Mouse (Mus musculus) left cerebral cortex, postnatal 36 days (tissue): ENCODE measurements around the gene Ntng1. TPM values are rescaled to one million over a fixed set of nuclear protein-coding genes. Genes with fewer than 3 reads are reported as not detected.

ENCODE experiments used
- DNase-seq, 2 experiments: peaks; one replicate each; pipeline ENCODE4 v3.0.0; 2021 to 2022; ENCODE audit warnings: low spot score in 2 of 2, mixed read lengths in 1 of 2
- intact Hi-C: fragments of 180-260 bp; cut with DNase I; formaldehyde crosslinking; loops from one replicate; pipeline ENCODE4 v1.15.1; 2025
- total RNA-seq, 2 experiments: library from RNA; stranded (reverse); gene quantifications; 2 replicates each; pipeline ENCODE4 v1.2.3; 2021

Gene Ntng1
- total RNA-seq, 2 experiments from 2014 or later, result 29.2 to 38.1 TPM

DNA sequence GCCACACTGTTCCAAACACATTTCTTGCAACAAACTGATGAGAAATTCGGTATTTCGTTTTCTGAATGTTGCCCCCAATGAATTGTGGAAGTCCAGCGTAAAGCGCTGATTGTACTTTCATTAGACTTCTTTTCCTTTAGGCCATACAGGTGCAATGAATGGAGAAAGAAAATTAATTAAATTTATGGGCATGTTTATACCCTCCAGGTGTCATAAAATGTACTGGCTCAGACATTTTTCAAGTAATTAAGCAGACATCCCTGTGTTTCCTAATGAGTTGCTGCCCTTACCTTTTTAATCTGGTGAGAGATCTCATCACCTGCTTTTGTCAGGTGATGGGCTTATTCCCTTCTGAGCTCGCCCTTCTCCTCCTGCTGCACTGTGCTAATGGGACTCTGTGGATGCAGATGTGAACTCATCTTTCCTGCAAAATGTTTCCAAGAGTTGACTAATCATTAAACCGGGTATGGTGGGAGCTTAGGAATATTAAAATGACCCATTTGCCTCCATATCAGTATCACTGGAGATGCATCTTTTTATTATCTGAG, 79.0 kb downstream of the Ntng1 start:
- intact Hi-C loops, result no loop called here
- no peak for DNase-seq

- peak; percentile 40 to 41 for DNase-seq
- intact Hi-C loops, result no loop called here
Measured at GRCm38 (mm10) chr3:110055915-110056314, 87.9 kb downstream of the Ntng1 start.

DNA sequence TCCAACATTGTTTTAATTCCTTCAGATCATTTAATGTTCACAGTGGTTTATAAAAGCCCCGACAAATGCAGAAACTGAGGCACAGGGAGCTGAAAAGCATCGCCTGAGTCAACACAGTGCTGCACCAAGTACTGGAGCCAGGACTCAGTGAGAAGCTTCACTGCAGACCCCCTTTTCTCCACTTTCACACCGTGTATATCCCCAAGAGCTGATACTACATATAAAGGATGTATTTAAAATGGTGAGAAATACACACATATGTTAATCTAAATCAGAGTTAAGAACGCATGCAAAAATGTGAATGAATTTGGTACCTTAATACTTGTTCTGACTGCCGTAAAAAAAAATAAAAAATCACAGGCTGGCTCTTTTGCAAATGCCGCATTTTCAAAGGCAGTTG, 88.4 kb downstream of the Ntng1 start:
- no peak for DNase-seq
- intact Hi-C loops, result no loop called here

- DNase-seq, result no peak
- intact Hi-C loops, result no loop called here
Measured at GRCm38 (mm10) chr3:110054125-110054524, 89.7 kb downstream of the Ntng1 start.

DNA sequence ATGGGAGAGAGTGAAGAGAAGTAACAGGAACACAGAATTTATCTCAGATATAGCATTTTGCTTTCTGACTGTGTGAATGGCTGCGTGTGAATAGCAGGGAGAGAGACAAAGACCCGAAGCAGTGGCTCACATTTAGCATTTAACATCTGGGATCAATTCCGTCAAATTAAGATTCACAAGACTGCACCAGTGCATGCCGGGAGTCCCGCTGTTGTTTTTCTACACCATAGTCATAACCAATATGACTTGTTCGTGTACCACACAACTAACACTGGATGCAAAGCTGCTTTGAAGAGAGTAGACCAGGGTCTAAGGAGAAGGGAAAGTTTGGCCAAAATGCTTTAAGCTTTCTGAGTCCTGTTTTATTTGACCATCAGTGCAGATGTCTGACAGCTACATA, 95.7 kb downstream of the Ntng1 start:
- intact Hi-C loops, result no loop called here

DNA sequence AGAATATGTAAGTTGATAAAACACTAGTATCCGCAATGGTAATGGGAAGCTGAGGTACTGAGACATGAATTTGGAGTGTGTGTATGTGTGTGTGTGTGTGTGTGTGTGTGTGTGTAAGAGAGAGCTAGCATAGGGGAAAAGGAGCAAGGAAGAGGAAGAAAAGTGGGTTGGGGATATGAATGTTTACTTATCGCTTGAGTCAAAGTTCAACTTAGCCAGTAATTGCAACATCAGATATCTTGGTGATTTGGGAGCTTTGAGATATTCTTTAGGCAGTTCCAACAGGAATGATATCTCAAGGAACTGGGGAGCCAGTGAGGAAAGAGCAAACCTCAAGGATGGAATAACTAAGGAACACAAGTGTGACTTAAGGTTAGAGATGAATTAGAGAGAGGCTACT, 97.1 kb downstream of the Ntng1 start:
- intact Hi-C loops, result loop anchor here (1.0 kb wide), 1 partner anchor 7 kb away; no protein-coding TSS in a partner anchor

More for the DNA sequence above, 95.7 kb downstream of the Ntng1 start:
- DNase-seq, result no peak

DNA sequence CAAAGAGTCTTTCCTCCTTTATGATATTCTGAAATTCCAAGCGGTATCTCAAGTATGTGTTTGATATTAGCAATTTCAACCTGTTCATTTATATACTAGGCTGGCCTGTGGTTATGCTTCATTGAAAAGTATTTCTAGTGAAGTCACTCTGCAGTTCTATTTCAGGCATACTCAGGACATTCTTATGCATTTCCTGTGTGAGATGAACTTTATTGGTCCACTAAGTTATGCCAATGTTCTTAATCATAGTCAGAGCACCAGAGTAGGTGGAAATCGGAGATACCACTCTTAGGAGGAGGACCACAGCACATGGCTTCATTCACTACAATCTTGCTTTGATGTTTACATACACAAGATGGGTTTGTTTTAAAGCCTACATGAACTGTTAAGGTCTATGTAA, 99.6 kb downstream of the Ntng1 start:
- no peak for DNase-seq
- intact Hi-C loops, result no loop called here

More for the DNA sequence above, 97.1 kb downstream of the Ntng1 start:
- no peak for DNase-seq

DNA sequence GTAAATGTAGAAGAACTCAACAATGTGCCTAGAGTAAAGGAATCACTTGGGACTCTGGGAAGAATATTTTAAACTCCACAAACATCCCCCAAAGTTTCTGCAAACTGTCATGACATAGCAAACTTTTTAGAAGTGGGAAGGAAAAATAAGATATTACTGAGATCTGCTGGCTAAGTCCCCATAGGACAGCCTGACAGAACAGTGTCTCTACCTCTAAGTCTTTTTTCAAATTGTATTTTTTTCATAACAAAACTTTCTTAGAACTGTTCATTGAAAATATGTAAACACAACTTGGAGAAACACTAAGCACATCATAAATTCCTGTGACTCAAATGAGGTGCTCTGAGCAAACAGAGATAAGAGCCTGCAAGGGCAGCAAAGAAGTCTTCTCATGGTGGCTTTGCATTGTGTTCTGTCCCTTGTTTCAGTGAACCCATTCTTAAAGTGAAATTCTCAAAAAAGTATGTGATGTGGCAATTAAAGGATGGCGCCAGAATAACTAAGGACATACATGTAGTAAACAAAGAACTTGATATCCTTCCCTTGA, 100.1 kb downstream of the Ntng1 start:
- intact Hi-C loops, result no loop called here
- DNase-seq, result no peak

GRCm38 (mm10) chr3:110022783-110023599, 120.8 kb downstream of the Ntng1 start:
- DNase-seq, result no peak
- intact Hi-C loops, result no loop called here

GRCm38 (mm10) chr3:110010870-110011626, 132.8 kb downstream of the Ntng1 start:
- intact Hi-C loops, result no loop called here
- no peak for DNase-seq

GRCm38 (mm10) chr3:110010441-110010840, 133.4 kb downstream of the Ntng1 start:
- intact Hi-C loops, result no loop called here
- no peak for DNase-seq

DNA sequence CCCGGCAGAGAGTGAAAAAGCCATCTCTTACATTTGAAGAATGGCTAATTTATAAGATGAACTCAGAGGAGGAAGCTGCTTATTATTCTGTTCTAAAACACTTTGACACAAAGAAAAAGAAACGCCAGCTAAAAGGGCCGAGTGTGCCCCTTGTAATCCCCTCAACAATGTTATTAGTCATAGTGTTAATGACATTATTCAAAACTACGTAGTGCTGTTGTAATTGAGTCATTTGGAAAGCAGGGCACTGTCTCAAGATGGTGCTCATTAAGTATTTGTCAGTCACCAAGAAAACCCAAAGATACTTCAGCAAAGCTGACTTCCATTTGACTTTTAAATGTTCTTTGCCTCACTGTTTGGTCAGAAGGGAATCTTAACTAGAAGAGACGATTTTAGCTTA, 143.5 kb downstream of the Ntng1 start:
- intact Hi-C loops, result no loop called here
- DNase-seq, result no peak

- intact Hi-C loops, result no loop called here
- no peak for DNase-seq
Measured at GRCm38 (mm10) chr3:109995663-109996024, 148.2 kb downstream of the Ntng1 start.

GRCm38 (mm10) chr3:109994978-109995662, 148.7 kb downstream of the Ntng1 start:
- DNase-seq, result no peak
- intact Hi-C loops, result no loop called here

- no peak for DNase-seq
- intact Hi-C loops, result no loop called here
Measured at GRCm38 (mm10) chr3:109984086-109984485, 159.7 kb downstream of the Ntng1 start.

- DNase-seq, result no peak
- intact Hi-C loops, result no loop called here
Measured at GRCm38 (mm10) chr3:109977614-109978013, 166.2 kb downstream of the Ntng1 start.

- intact Hi-C loops, result no loop called here
- DNase-seq, result no peak
Measured at GRCm38 (mm10) chr3:109975106-109975505, 168.7 kb downstream of the Ntng1 start.

- no peak for DNase-seq
- intact Hi-C loops, result no loop called here
Measured at GRCm38 (mm10) chr3:109971465-109971864, 172.3 kb downstream of the Ntng1 start.

GRCm38 (mm10) chr3:109970181-109970580, 173.6 kb downstream of the Ntng1 start:
- DNase-seq, result no peak
- intact Hi-C loops, result no loop called here

DNA sequence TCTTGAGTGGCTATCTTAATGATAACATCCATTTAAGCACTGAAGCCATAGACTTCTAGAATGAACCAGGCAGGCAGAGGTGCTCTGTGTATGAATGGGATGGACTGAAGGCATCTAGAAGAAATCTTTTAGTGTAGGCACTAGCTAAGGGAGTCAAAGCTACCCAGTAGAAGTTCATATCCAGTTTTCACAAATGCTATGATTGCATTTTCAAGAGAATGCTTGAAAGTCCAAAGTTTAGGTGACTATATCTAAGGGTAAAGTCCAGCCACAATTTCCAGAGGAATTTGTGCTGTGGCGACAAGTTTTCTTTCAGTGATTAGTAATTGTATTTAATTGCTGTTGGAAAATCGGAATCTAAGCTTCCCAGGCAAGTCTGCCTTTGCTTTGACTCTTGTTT, 181.2 kb downstream of the Ntng1 start:
- intact Hi-C loops, result no loop called here
- no peak for DNase-seq
